Mouse (Mus musculus): ENCODE measurements at regions not wholly inside any gene's neighbourhood (a gene's known extent, or its start where the extent isn't known, plus 50 kb on each side); places are given as distances from the start of the nearest gene placed in this dataset.

DNA sequence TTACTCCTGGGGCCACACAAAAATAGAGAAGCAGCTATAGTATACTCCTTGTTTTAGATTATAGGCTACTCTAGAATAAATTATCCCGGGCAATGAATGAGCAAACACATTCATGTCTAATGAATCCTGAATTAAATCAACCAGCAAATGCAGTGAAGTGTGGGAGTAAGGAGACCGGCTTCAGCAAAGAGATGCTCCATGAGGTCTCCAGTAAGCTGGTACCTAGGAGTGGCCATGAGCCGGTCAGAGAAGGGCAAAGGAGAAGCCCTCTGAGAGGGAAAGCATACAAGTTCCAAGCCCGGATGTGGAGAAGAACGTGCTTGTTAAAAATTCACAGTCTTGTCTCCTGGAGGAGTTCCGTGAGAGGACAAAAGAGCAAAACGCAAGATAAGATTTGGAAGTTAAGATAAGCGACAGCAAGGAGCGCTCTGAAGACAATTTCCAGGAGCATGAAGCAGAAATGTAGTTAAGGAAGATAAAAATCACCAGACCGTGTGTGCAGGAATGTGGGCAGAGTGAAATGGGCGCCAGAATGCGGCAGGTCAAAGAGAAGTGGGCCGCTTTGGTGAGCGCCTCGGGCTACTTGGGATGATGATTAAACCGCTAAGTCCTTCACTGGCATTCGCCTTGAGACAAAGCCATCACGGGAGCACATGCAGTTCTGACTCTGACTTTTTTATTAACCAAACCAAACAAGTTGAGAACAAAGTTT, 123.2 kb downstream of the Mfap3l start:
- no peaks in the 10 kb centered on the region for H3K79me2 ChIP-seq (ENCODE audit: control insufficient read depth, insufficient read depth, low read length, poor library complexity)
- H3K9me3 ChIP-seq (replicated peaks; ENCODE audit: insufficient read depth, low read length): no peaks in the 10 kb centered on the region
- no peaks in the 10 kb centered on the region for H3K27me3 ChIP-seq (ENCODE audit: control insufficient read depth in 1 of 2, insufficient read depth in 2 of 2, low read length in 2 of 2)
- H3K4me3 ChIP-seq (ENCODE audit: control insufficient read depth in 1 of 2, insufficient read depth in 1 of 2, low read depth in 2 of 2, low read length in 2 of 2): no peak overlapping the region
- TF ChIP-seq TBP (IDR thresholded peaks at IDR 0.05; ENCODE audit: low read depth, low read length) (no peak), MYC (IDR thresholded peaks at IDR 0.05; ENCODE audit: low read depth, low read length) (no peak), GATA1 (IDR thresholded peaks at IDR 0.05; ENCODE audit: low read depth, low read length) (no peak), BHLHE40 (IDR thresholded peaks at IDR 0.05; ENCODE audit: borderline replicate concordance, low read depth, low read length) (no peak), USF1 (IDR thresholded peaks at IDR 0.05; ENCODE audit: low read depth, low read length) (no peak), MYB (IDR thresholded peaks at IDR 0.05; ENCODE audit: low read depth, low read length) (no peak), ZKSCAN1 (IDR thresholded peaks at IDR 0.05; ENCODE audit: low read depth, low read length) (no peak), MAX (IDR thresholded peaks at IDR 0.05; ENCODE audit: low read length) (no peak), RAD21 (IDR thresholded peaks at IDR 0.05; ENCODE audit: low read depth, low read length) (no peak), ZC3H11A (IDR thresholded peaks at IDR 0.05; ENCODE audit: low read depth, low read length) (no peak), CHD1 (IDR thresholded peaks at IDR 0.05; ENCODE audit: low read depth, low read length) (no peak), MEF2A (IDR thresholded peaks at IDR 0.05; ENCODE audit: extremely low read depth, insufficient replicate concordance, low read depth, low read length, poor library complexity, severe bottlenecking) (no peak), CHD2 (IDR thresholded peaks at IDR 0.05; ENCODE audit: low read length) (no peak)
- no peaks in the 10 kb centered on the region for H3K4me1 ChIP-seq (ENCODE audit: control insufficient read depth in 1 of 2, insufficient read depth in 2 of 2, low read length in 2 of 2)
- no peaks in the 10 kb centered on the region for H3K36me3 ChIP-seq (ENCODE audit: control insufficient read depth in 1 of 2, insufficient read depth in 2 of 2, low read length in 2 of 2)
- no peak overlapping the region for H3K27ac ChIP-seq (ENCODE audit: control insufficient read depth, low read depth, low read length)
- no peak for DNase-seq (ENCODE audit: low read depth, low spot score)
- H3K9ac ChIP-seq (ENCODE audit: control insufficient read depth, low read depth, low read length, poor library complexity, severe bottlenecking): no peak overlapping the region

DNA sequence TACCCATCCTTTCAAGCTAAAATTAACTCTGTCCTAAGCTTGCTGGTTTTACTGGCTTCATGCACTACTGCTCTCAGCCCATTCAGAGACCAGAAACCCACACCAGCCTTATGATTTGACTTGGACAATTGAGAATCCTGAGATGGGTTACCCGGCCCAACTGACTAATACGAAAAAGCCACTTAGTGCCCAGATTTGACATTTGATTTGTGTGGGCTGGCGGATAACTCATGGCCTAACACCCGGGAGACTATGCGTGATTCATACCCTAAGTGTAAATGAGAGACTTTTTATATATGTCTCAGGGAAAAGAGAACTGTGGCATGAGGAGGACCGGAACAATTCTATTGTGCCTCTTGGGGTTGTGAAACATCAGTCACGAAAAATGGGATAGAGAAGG, 126.3 kb upstream of the Hpf1 start:
- Histone ChIP-seq H3K9ac (ENCODE audit: control insufficient read depth, low read depth, low read length, poor library complexity, severe bottlenecking) (no peak overlapping the region), H3K36me3 (ENCODE audit: control insufficient read depth in 1 of 2, insufficient read depth in 2 of 2, low read length in 2 of 2) (no peaks in the 10 kb centered on the region), H3K9me3 (replicated peaks; ENCODE audit: insufficient read depth, low read length) (no peaks in the 10 kb centered on the region), H3K79me2 (ENCODE audit: control insufficient read depth, insufficient read depth, low read length, poor library complexity) (no peaks in the 10 kb centered on the region), H3K27ac (ENCODE audit: control insufficient read depth, low read depth, low read length) (no peak overlapping the region), H3K4me1 (ENCODE audit: control insufficient read depth in 1 of 2, insufficient read depth in 2 of 2, low read length in 2 of 2) (no peaks in the 10 kb centered on the region), H3K27me3 (ENCODE audit: control insufficient read depth in 1 of 2, insufficient read depth in 2 of 2, low read length in 2 of 2) (no peaks in the 10 kb centered on the region), H3K4me3 (ENCODE audit: control insufficient read depth in 1 of 2, insufficient read depth in 1 of 2, low read depth in 2 of 2, low read length in 2 of 2) (no peak overlapping the region)
- DNase-seq (ENCODE audit: low read depth, low spot score): no peak
- no peak for TF ChIP-seq UBTF (IDR thresholded peaks at IDR 0.05; ENCODE audit: borderline replicate concordance, insufficient read depth, low read depth, low read length)
- TF ChIP-seq ZNF384 (IDR thresholded peaks at IDR 0.05; ENCODE audit: low read depth, low read length): no peak
- no peak for TF ChIP-seq ZC3H11A (IDR thresholded peaks at IDR 0.05; ENCODE audit: low read depth, low read length)
- no peak for TF ChIP-seq GABPA (IDR thresholded peaks at IDR 0.05; ENCODE audit: low read depth, low read length)
- no peak for TF ChIP-seq CHD2 (IDR thresholded peaks at IDR 0.05; ENCODE audit: low read length)
- no peak for TF ChIP-seq ZKSCAN1 (IDR thresholded peaks at IDR 0.05; ENCODE audit: low read depth, low read length)
- TF ChIP-seq E2F4 (IDR thresholded peaks at IDR 0.05; ENCODE audit: borderline replicate concordance, low read depth, low read length): no peak

All from MEL (cell line).